Mouse (Mus musculus) left cerebral cortex, postnatal 4 days (tissue): ENCODE measurements around the gene Pkmyt1. TPM values are rescaled to one million over a fixed set of nuclear protein-coding genes. Genes with fewer than 3 reads are reported as not detected.

ENCODE experiments used
- DNase-seq: peaks from one replicate; pipeline ENCODE4 v3.0.0-alpha.2; 2022
- intact Hi-C: fragments of 180-260 bp; cut with DNase I; formaldehyde crosslinking; loops from one replicate; pipeline ENCODE4 v1.15.1; 2025
- total RNA-seq, 2 experiments: library from RNA; stranded (reverse); gene quantifications; 2 replicates each; pipeline ENCODE4 v1.2.3; 2021

Pkmyt1 gene
- total RNA-seq, 2 experiments from 2014 or later = 8.1 to 8.4 TPM

DNA sequence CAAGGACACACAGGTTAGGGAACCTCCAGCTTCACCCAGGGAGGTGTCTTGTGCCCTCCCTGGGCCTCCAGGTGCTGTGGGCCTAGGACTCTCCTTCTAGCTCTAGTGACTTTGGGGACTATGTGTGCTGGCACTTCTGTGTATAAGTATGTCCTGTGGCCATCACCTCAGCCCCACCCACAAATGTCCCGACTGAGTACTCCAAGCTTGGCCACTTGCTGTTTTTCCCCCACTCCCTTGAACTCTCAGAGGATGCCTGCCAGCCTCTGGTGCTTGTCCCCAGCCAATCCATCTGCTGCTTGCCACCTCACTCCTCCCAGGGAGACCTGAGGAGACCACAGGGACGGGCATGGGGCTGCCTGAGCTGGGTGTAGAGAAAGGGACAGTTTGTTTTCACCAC is 52.3 kb downstream of the Pkmyt1 start:
- DNase-seq = no peak
- intact Hi-C loops = loop anchor here (10.0 kb wide), 1 partner anchor 186 kb away; no protein-coding TSS in a partner anchor

DNA sequence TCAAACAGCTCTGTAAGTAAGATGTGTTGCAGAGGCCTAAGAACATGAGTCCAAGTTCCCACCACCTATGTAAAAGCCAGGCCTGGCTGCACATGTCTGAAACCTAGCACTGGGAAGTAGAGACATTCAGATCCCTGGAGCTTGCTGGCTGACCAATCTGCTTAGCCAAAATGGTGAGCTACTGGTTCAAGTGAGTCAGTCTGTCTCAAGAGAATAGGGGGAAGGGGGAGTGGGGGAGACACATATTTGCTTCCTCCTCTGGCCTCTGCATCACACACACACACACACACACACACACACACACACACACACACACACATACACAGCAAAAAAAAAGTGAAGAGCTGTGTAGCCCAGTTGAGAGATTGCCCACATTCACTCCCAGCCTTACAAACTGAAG is 57.2 kb downstream of the Pkmyt1 start:
- DNase-seq = no peak
- intact Hi-C loops = no loop called here

DNA sequence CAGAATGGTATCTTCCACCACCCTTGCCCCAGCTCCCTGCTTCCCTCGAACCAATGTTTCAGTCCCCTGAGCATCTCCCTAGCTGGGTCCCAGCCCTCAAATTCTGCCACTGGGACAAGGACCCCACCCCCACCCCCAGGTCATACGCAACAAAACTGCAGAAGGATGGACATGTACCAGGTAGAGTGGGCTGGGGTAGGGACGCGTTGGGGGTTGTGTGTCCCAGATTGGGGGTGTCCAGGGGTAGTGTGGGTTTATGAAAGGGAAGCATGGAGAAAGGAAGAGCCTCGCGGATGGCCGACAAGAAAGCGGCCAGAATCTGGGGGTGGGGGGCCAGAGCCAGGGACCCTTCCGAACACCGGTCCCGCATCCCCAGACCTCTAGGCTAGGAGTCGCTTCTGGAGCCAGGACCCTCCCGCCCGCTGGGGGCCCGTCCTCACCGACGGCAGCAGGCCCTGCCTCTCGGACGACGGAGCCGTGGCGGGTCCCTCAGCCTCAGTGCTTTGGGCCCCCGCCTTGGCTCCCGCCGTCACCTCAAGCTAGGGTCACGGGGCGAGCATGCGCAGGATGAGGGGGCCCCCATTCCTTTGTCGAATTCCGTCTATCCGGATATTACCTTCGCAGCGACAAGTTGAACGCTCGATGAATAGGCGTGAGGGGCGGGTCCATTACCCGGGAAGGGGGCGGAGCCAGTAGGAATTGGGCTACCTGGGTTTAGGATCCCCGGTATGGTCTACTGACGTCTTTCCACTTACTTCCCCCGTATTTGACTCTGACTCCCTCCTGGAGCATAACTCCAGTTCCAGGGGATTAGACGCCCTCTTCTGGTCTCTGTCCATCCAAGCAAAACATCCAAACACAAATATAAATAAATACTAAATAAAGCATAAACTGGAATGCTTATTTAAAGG is 59.7 kb downstream of the Pkmyt1 start, which contains the start of gene Flywch2:
Flywch2 (minus strand) TSS at position 521 of the 911 bp plus-strand sequence.
- DNase-seq = peak; percentile 88
- intact Hi-C loops = no loop called here

Other genes with a start within 250 kb of the Pkmyt1 start
- gene Vmn2r117, start 246.6 kb upstream of the Pkmyt1 start, total RNA-seq = not detected
- gene Zfp213, start 162.1 kb upstream of the Pkmyt1 start, total RNA-seq = 1 to 10 TPM; 6.4 to 7.3 TPM
- gene Zfp13, start 126.8 kb upstream of the Pkmyt1 start, total RNA-seq = 10 to 100 TPM; 42.1 to 42.4 TPM
- not detected for gene Zscan10, start 125.5 kb upstream of the Pkmyt1 start, total RNA-seq
- gene Mmp25, start 81.1 kb upstream of the Pkmyt1 start, total RNA-seq = 1 to 10 TPM; 1.5 TPM
- not detected for gene Bicdl2, start 65.8 kb upstream of the Pkmyt1 start, total RNA-seq
- gene Hcfc1r1, start 52.7 kb upstream of the Pkmyt1 start, total RNA-seq = 100 to 1,000 TPM; 119 to 126 TPM
- gene Thoc6, start 52.5 kb upstream of the Pkmyt1 start, total RNA-seq = 10 to 100 TPM; 14.3 to 16.2 TPM
- gene Tnfrsf12a, start 48.9 kb upstream of the Pkmyt1 start, total RNA-seq = 1 to 10 TPM; 1.3 to 1.9 TPM
- gene Cldn6, start 47.1 kb upstream of the Pkmyt1 start, total RNA-seq = under 1 TPM in 1 of 2 experiments, not detected in 1; 0.24 TPM
- under 1 TPM in 1 of 2 experiments, not detected in 1; 0.32 TPM for gene Cldn9, start 42.3 kb upstream of the Pkmyt1 start, total RNA-seq
- gene 1520401A03Rik, start 3.6 kb upstream of the Pkmyt1 start, total RNA-seq = under 1 TPM in 1 of 2 experiments, not detected in 1; 0.32 TPM
- 10 to 100 TPM; 46.4 to 50.7 TPM for gene Paqr4, start 14.5 kb downstream of the Pkmyt1 start, total RNA-seq
- gene Kremen2, start 19.5 kb downstream of the Pkmyt1 start, total RNA-seq = under 1 TPM; 0.46 to 0.87 TPM
- 10 to 100 TPM; 87.6 to 92.3 TPM for gene Flywch1, start 45.3 kb downstream of the Pkmyt1 start, total RNA-seq
- gene Flywch2, start 59.7 kb downstream of the Pkmyt1 start, total RNA-seq = 10 to 100 TPM; 19.4 to 20.2 TPM
- gene Srrm2, start 64.2 kb downstream of the Pkmyt1 start, total RNA-seq = 100 to 1,000 TPM; 518 to 552 TPM
- gene Elob, start 102.8 kb downstream of the Pkmyt1 start, total RNA-seq = 100 to 1,000 TPM; 435 to 447 TPM
- under 1 TPM; 0.34 to 0.48 TPM for gene Prss33, start 109.7 kb downstream of the Pkmyt1 start, total RNA-seq
- 1 to 10 TPM in 1 of 2 experiments, under 1 TPM in 1; 0.74 to 1.4 TPM for gene Prss32, start 117.5 kb downstream of the Pkmyt1 start, total RNA-seq
- 1 to 10 TPM; 3.8 to 4.7 TPM for gene Prss41, start 117.8 kb downstream of the Pkmyt1 start, total RNA-seq
- gene Prss21, start 141.7 kb downstream of the Pkmyt1 start, total RNA-seq = not detected
- not detected for gene Dcpp1, start 154.5 kb downstream of the Pkmyt1 start, total RNA-seq
- not detected for gene Dcpp2, start 154.5 kb downstream of the Pkmyt1 start, total RNA-seq
- not detected for gene Dcpp3, start 191.1 kb downstream of the Pkmyt1 start, total RNA-seq
- gene Sbp, start 215.3 kb downstream of the Pkmyt1 start, total RNA-seq = not detected
- not detected for gene Sbpl, start 228.9 kb downstream of the Pkmyt1 start, total RNA-seq